Mouse (Mus musculus) cerebellum, postnatal 25 days (tissue): ENCODE results near the gene Skap2.
A peak's percentile ranks its signal among the peaks of the same experiment; 100 is the strongest.

Source experiments
- DNase-seq, 2 experiments: peaks; one replicate each; pipeline ENCODE4 v3.0.0; 2021; ENCODE audit warnings: mixed read lengths in 2 of 2

Skap2 gene

GRCm38 (mm10) chr6:52012409-52013244, at the start of gene Skap2:
TSS of gene Skap2 (minus strand) at chr6:52012549.
- peak; percentile 92 to 95 for DNase-seq

GRCm38 (mm10) chr6:52058899-52059448, 46.6 kb upstream of the Skap2 start:
- no peak for DNase-seq

- DNase-seq, result no peak
Measured at GRCm38 (mm10) chr6:52058120-52058519, 45.8 kb upstream of the Skap2 start.

- no peak for DNase-seq
Measured at GRCm38 (mm10) chr6:52053567-52054561, 41.5 kb upstream of the Skap2 start.

- DNase-seq, result no peak
Measured at GRCm38 (mm10) chr6:52050062-52050461, 37.7 kb upstream of the Skap2 start.

GRCm38 (mm10) chr6:52045517-52045916, 33.2 kb upstream of the Skap2 start:
- peak in 1 of 2 experiments; percentile 11 for DNase-seq

- peak in 1 of 2 experiments; percentile 7 for DNase-seq
Measured at GRCm38 (mm10) chr6:52036077-52036476, 23.7 kb upstream of the Skap2 start.

GRCm38 (mm10) chr6:52031181-52031580, 18.8 kb upstream of the Skap2 start:
- no peak for DNase-seq

GRCm38 (mm10) chr6:52028131-52028530, 15.8 kb upstream of the Skap2 start:
- DNase-seq, result no peak

GRCm38 (mm10) chr6:52027181-52027580, 14.8 kb upstream of the Skap2 start:
- DNase-seq, result no peak

- DNase-seq, result no peak
Measured at GRCm38 (mm10) chr6:52026281-52026680, 13.9 kb upstream of the Skap2 start.

- no peak for DNase-seq
Measured at GRCm38 (mm10) chr6:52024730-52025129, 12.4 kb upstream of the Skap2 start.

GRCm38 (mm10) chr6:52022363-52022762, 10.0 kb upstream of the Skap2 start:
- no peak for DNase-seq

GRCm38 (mm10) chr6:52020276-52020675, 7.9 kb upstream of the Skap2 start:
- DNase-seq, result no peak

- DNase-seq, result no peak
Measured at GRCm38 (mm10) chr6:52013245-52013945, 1.0 kb upstream of the Skap2 start.

GRCm38 (mm10) chr6:52011559-52012408, 565 bp downstream of the Skap2 start:
- DNase-seq, result peak in 1 of 2 experiments; percentile 67

GRCm38 (mm10) chr6:52009385-52009784, 3.0 kb downstream of the Skap2 start:
- no peak for DNase-seq

GRCm38 (mm10) chr6:52008757-52009156, 3.6 kb downstream of the Skap2 start:
- no peak for DNase-seq

- no peak for DNase-seq
Measured at GRCm38 (mm10) chr6:52006649-52007218, 5.6 kb downstream of the Skap2 start.

- peak; percentile 15 to 37 for DNase-seq
Measured at GRCm38 (mm10) chr6:52005963-52006648, 6.2 kb downstream of the Skap2 start.

GRCm38 (mm10) chr6:52005616-52005962, 6.8 kb downstream of the Skap2 start:
- no peak for DNase-seq
